Mouse (Mus musculus) embryonic fibroblast, embryonic 13.5 days (primary cell): ENCODE results near the gene Flrt2.

Experiments
- CTCF ChIP-seq: IDR thresholded peaks from 2 replicates; pipeline ENCODE4 v1.5.1; 2011; ENCODE audit warnings: mild to moderate bottlenecking, control low read depth, low read length, moderate library complexity, borderline replicate concordance; ENCODE audit not compliant: insufficient read depth
- POLR2A ChIP-seq: IDR thresholded peaks from 2 replicates; pipeline ENCODE4 v1.6.1; 2011; ENCODE audit warnings: low read depth, mild to moderate bottlenecking, control low read depth, low read length, moderate library complexity

DNA sequence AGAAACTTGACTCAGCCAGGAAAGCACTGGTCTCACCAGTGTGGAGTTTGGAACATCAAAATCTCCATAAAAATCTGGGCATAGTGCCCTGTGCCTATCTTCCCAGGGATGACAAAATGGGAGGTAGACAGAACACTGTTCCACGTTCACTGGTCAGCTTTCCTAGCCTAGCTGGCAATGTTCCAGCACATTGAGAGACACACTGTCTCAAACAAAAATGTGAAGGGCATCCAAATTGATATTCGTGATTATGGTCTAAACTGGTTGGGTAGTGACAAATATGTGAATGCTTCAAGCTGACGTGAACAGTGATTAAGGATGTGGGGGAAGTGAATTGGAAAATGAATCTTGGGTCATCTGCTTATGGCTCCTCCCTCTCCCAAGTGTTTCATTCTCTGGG lies 78.2 kb downstream of the Flrt2 start:
- TF ChIP-seq CTCF: no peak
- no peak for TF ChIP-seq POLR2A
